Mouse (Mus musculus) CD4-positive, CD25-positive, alpha-beta regulatory T cell (primary cell): ENCODE measurements around the gene Gm10153. TPM values are rescaled to one million over a fixed set of nuclear protein-coding genes. Genes with fewer than 3 reads are reported as not detected.

Source experiments
- polyA plus RNA-seq: library from polyadenylated mRNA; unstranded; fragments of 100-300 nt; shearing (Covaris generic); gene quantifications from one replicate; pipeline ENCODE4 v1.2.1, GENCODE M21; 2017

The Gm10153 gene
- not detected for polyA plus RNA-seq

GRCm38 (mm10) chr7:142190289-142190688 is at the start of gene Gm10153:
Gene Gm10153 (minus strand): TSS chr7:142190389.

GRCm38 (mm10) chr7:142229871-142230270 is 39.7 kb upstream of the Gm10153 start, which contains the start of gene Krtap5-5:
Gene Krtap5-5 (minus strand): TSS chr7:142229971.

GRCm38 (mm10) chr7:142211559-142211958 is 21.4 kb upstream of the Gm10153 start, which contains the start of gene Gm7579:
Gene Gm7579 (plus strand): TSS chr7:142211859.

GRCm38 (mm10) chr7:142201064-142201463 is 10.9 kb upstream of the Gm10153 start, which contains the start of gene Krtap5-3:
Gene Krtap5-3 (plus strand): TSS chr7:142201364.

GRCm38 (mm10) chr7:142175905-142176304 is 14.3 kb downstream of the Gm10153 start, which contains the start of gene Krtap5-2:
Gene Krtap5-2 (minus strand): TSS chr7:142176005.

GRCm38 (mm10) chr7:142165639-142166038 is 24.6 kb downstream of the Gm10153 start, which contains the start of gene Gm4553:
Gene Gm4553 (minus strand): TSS chr7:142165739.

GRCm38 (mm10) chr7:142157013-142157412 is 33.2 kb downstream of the Gm10153 start, which contains the start of gene Gm29735:
Gene Gm29735 (minus strand): TSS chr7:142157113.

GRCm38 (mm10) chr7:142144507-142144906 is 45.7 kb downstream of the Gm10153 start, which contains the start of gene Gm45337:
Gene Gm45337 (minus strand): TSS chr7:142144607.

Other genes starting within 250 kb of the Gm10153 start
- gene Brsk2, start 240.6 kb downstream of the Gm10153 start, polyA plus RNA-seq: 0.50 TPM
- gene Mob2, start 129.3 kb downstream of the Gm10153 start, polyA plus RNA-seq: 76.0 TPM
- not detected for gene Dusp8, start 94.5 kb downstream of the Gm10153 start, polyA plus RNA-seq
- gene Gm45618, start 69.7 kb downstream of the Gm10153 start, polyA plus RNA-seq: not detected
- gene Gm39115, start 54.4 kb downstream of the Gm10153 start, polyA plus RNA-seq: not detected
- gene Gm45337, start 45.8 kb downstream of the Gm10153 start, polyA plus RNA-seq: not detected
- gene Gm29735, start 33.3 kb downstream of the Gm10153 start, polyA plus RNA-seq: not detected
- gene Gm4553, start 24.6 kb downstream of the Gm10153 start, polyA plus RNA-seq: not detected
- gene Krtap5-2, start 14.4 kb downstream of the Gm10153 start, polyA plus RNA-seq: not detected
- gene Krtap5-3, start 11.0 kb upstream of the Gm10153 start, polyA plus RNA-seq: not detected
- gene Gm7579, start 21.5 kb upstream of the Gm10153 start, polyA plus RNA-seq: not detected
- not detected for gene Krtap5-5, start 39.6 kb upstream of the Gm10153 start, polyA plus RNA-seq
- not detected for gene Gm40460, start 50.7 kb upstream of the Gm10153 start, polyA plus RNA-seq
- gene Gm2431, start 68.0 kb upstream of the Gm10153 start, polyA plus RNA-seq: not detected
- not detected for gene Gm4559, start 84.0 kb upstream of the Gm10153 start, polyA plus RNA-seq
- not detected for gene Krtap5-1, start 106.7 kb upstream of the Gm10153 start, polyA plus RNA-seq
- not detected for gene Krtap5-4, start 113.2 kb upstream of the Gm10153 start, polyA plus RNA-seq
- 4.5 TPM for gene Ifitm10, start 183.4 kb upstream of the Gm10153 start, polyA plus RNA-seq
- gene Gm49369, start 192.3 kb upstream of the Gm10153 start, polyA plus RNA-seq: not detected
- gene Ctsd, start 197.6 kb upstream of the Gm10153 start, polyA plus RNA-seq: 352 TPM
- gene Syt8, start 244.5 kb upstream of the Gm10153 start, polyA plus RNA-seq: not detected